Mouse (Mus musculus) megakaryocyte, embryonic 14.5 days (primary cell): Measurements from ENCODE around the gene Clip4.

Source experiments
- FLI1 ChIP-seq: IDR thresholded peaks from 2 replicates; pipeline ENCODE4 v1.6.1; 2012; ENCODE audit warnings: low read length, inconsistent platforms, mixed read lengths
- GATA1 ChIP-seq: IDR thresholded peaks from 3 replicates; pipeline ENCODE4 v1.6.1; 2012; ENCODE audit warnings: mixed read lengths, low read length, inconsistent platforms, borderline replicate concordance

- no peak for TF ChIP-seq GATA1
- TF ChIP-seq FLI1 = no peak
Measured at GRCm38 (mm10) chr17:71816136-71816864, 48.0 kb downstream of the Clip4 start.
